Mouse (Mus musculus): ENCODE data around the gene Txndc5. TPM values are rescaled to one million over a fixed set of nuclear protein-coding genes. Genes with fewer than 3 reads are reported as not detected.

Txndc5 gene
- polyA plus RNA-seq, 1 experiment from 2014 or later: 183 TPM

- Histone ChIP-seq H3K4me3 (ENCODE audit: low read depth, low read length) (no peak overlapping the region), H3K36me3 (ENCODE audit: control insufficient read depth, insufficient read depth, low read length) (no peaks in the 10 kb centered on the region), H3K9ac (ENCODE audit: low read length) (no peak overlapping the region), H3K4me2 (ENCODE audit: low read depth, severe bottlenecking) (no peak overlapping the region), H3K27ac (replicated peaks; ENCODE audit: low read depth, low read length) (no peak overlapping the region), H3K9me3 (ENCODE audit: control insufficient read depth, low read length) (no peaks in the 10 kb centered on the region), H3K4me1 (ENCODE audit: control insufficient read depth, insufficient read depth, low read length) (no peaks in the 10 kb centered on the region), H3K27me3 (ENCODE audit: control insufficient read depth, insufficient read depth, low read length) (no peaks in the 10 kb centered on the region)
- DNase-seq (ENCODE audit: low spot score) (no peak), ATAC-seq (ENCODE audit: insufficient number of reproducible peaks, low FRiP score, low TSS enrichment, low read depth) (no peak)
- 68% methylated on average over 3 of the region's 3 CpGs for WGBS
Measured at GRCm38 (mm10) chr13:38545460-38545859, 16.8 kb upstream of the Txndc5 start.

- ATAC-seq (ENCODE audit: insufficient number of reproducible peaks, low FRiP score, low TSS enrichment, low read depth): no peak
- H3K4me3 ChIP-seq (ENCODE audit: low read depth, low read length): no peak overlapping the region
- H3K4me1 ChIP-seq (ENCODE audit: control insufficient read depth, insufficient read depth, low read length): no peaks in the 10 kb centered on the region
- H3K9ac ChIP-seq (ENCODE audit: low read length): no peak overlapping the region
- no peaks in the 10 kb centered on the region for H3K36me3 ChIP-seq (ENCODE audit: control insufficient read depth, insufficient read depth, low read length)
- H3K9me3 ChIP-seq (ENCODE audit: control insufficient read depth, low read length): no peaks in the 10 kb centered on the region
- H3K4me2 ChIP-seq (ENCODE audit: low read depth, severe bottlenecking): no peak overlapping the region
- H3K27ac ChIP-seq (replicated peaks; ENCODE audit: low read depth, low read length): no peak overlapping the region
- WGBS: 82% methylated on average over 8 of the region's 8 CpGs
- no peaks in the 10 kb centered on the region for H3K27me3 ChIP-seq (ENCODE audit: control insufficient read depth, insufficient read depth, low read length)
- DNase-seq (ENCODE audit: low spot score): no peak
Measured at GRCm38 (mm10) chr13:38544769-38545445, 16.3 kb upstream of the Txndc5 start.

DNA sequence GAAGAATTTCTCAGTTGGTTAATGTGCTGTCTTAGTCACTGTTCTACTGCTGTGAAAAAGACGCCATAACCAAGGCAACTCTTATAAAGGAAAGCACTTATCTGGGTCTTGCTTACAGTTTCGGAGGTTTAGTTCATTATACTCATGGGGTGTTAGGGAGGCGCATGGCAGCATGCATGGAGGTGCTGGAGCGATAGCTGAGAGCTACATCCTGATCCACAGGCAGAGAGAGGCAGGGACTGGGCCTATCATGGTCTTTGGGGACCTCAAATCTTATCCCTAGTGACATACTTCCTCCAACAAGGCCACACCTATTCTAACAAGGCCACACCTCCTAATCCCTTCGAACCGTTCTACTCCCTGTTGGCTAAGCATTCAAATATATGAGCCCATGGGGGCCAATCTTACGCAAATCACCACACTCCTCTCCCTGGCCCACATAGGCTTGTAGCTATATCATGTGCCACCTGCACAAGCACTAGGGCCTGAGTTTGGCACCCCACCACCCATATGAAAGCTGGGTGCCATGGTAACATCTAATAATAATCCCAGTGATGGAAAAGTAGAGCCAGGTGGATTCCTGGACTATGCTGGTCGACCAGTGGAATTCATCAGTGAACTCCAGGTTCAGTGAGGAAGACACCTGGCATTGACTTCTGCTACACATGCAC, 15.0 kb upstream of the Txndc5 start:
- H3K9me3 ChIP-seq (ENCODE audit: control insufficient read depth, low read length): no peaks in the 10 kb centered on the region
- no peak for DNase-seq (ENCODE audit: low spot score)
- no peak for ATAC-seq (ENCODE audit: insufficient number of reproducible peaks, low FRiP score, low TSS enrichment, low read depth)
- H3K27me3 ChIP-seq (ENCODE audit: control insufficient read depth, insufficient read depth, low read length): no peaks in the 10 kb centered on the region
- no peak overlapping the region for H3K9ac ChIP-seq (ENCODE audit: low read length)
- no peak overlapping the region for H3K4me2 ChIP-seq (ENCODE audit: low read depth, severe bottlenecking)
- WGBS: 87% methylated on average over 8 of the region's 8 CpGs
- no peaks in the 10 kb centered on the region for H3K4me1 ChIP-seq (ENCODE audit: control insufficient read depth, insufficient read depth, low read length)
- H3K27ac ChIP-seq (replicated peaks; ENCODE audit: low read depth, low read length): no peak overlapping the region
- no peaks in the 10 kb centered on the region for H3K36me3 ChIP-seq (ENCODE audit: control insufficient read depth, insufficient read depth, low read length)
- no peak overlapping the region for H3K4me3 ChIP-seq (ENCODE audit: low read depth, low read length)

- Histone ChIP-seq H3K4me3 (ENCODE audit: low read depth, low read length) (no peak overlapping the region), H3K36me3 (ENCODE audit: control insufficient read depth, insufficient read depth, low read length) (no peaks in the 10 kb centered on the region), H3K27ac (replicated peaks; ENCODE audit: low read depth, low read length) (no peak overlapping the region), H3K27me3 (ENCODE audit: control insufficient read depth, insufficient read depth, low read length) (no peaks in the 10 kb centered on the region), H3K9ac (ENCODE audit: low read length) (no peak overlapping the region), H3K4me1 (ENCODE audit: control insufficient read depth, insufficient read depth, low read length) (no peaks in the 10 kb centered on the region), H3K9me3 (ENCODE audit: control insufficient read depth, low read length) (no peaks in the 10 kb centered on the region), H3K4me2 (ENCODE audit: low read depth, severe bottlenecking) (no peak overlapping the region)
- WGBS: 86% methylated on average over 7 of the region's 7 CpGs
- DNase-seq (ENCODE audit: low spot score) (no peak), ATAC-seq (ENCODE audit: insufficient number of reproducible peaks, low FRiP score, low TSS enrichment, low read depth) (no peak)
Measured at GRCm38 (mm10) chr13:38539192-38539900, 10.7 kb upstream of the Txndc5 start.

DNA sequence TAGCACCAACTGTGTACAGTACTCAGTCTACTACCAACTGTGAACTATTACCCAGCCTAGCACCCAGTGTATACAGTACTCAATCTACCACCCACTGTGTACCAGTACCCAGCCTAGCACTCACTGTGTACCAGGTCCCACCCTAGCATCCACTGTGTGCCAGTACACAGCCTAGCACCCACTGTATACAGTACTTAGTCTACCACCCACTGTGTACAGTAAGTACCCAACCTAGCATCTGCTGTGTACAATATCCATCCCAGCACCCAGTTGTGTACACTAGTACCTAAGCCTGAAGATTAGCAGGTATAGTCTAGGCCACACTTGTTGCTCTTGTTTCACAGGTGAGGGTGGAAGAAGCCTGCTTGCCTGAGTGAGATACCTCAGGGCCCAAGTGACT, 8.9 kb upstream of the Txndc5 start:
- Histone ChIP-seq H3K4me3 (ENCODE audit: low read depth, low read length) (no peak overlapping the region), H3K27ac (replicated peaks; ENCODE audit: low read depth, low read length) (no peak overlapping the region), H3K27me3 (ENCODE audit: control insufficient read depth, insufficient read depth, low read length) (no peaks in the 10 kb centered on the region), H3K9me3 (ENCODE audit: control insufficient read depth, low read length) (no peaks in the 10 kb centered on the region), H3K4me1 (ENCODE audit: control insufficient read depth, insufficient read depth, low read length) (no peaks in the 10 kb centered on the region), H3K4me2 (ENCODE audit: low read depth, severe bottlenecking) (no peak overlapping the region), H3K9ac (ENCODE audit: low read length) (no peak overlapping the region), H3K36me3 (ENCODE audit: control insufficient read depth, insufficient read depth, low read length) (no peaks in the 10 kb centered on the region)
- DNase-seq (ENCODE audit: low spot score): no peak
- 0 out of 2 replicates have a peak, but pooled peaks have one; percentile 31 for ATAC-seq (ENCODE audit: insufficient number of reproducible peaks, low FRiP score, low TSS enrichment, low read depth)

GRCm38 (mm10) chr13:38534731-38535130, 6.1 kb upstream of the Txndc5 start:
- DNase-seq (ENCODE audit: low spot score) (no peak), ATAC-seq (ENCODE audit: insufficient number of reproducible peaks, low FRiP score, low TSS enrichment, low read depth) (no peak)
- Histone ChIP-seq H3K4me2 (ENCODE audit: low read depth, severe bottlenecking) (no peak overlapping the region), H3K36me3 (ENCODE audit: control insufficient read depth, insufficient read depth, low read length) (no peaks in the 10 kb centered on the region), H3K27me3 (ENCODE audit: control insufficient read depth, insufficient read depth, low read length) (no peaks in the 10 kb centered on the region), H3K27ac (replicated peaks; ENCODE audit: low read depth, low read length) (no peak overlapping the region), H3K9ac (ENCODE audit: low read length) (no peak overlapping the region), H3K9me3 (ENCODE audit: control insufficient read depth, low read length) (no peaks in the 10 kb centered on the region), H3K4me1 (ENCODE audit: control insufficient read depth, insufficient read depth, low read length) (no peaks in the 10 kb centered on the region), H3K4me3 (ENCODE audit: low read depth, low read length) (no peak overlapping the region)
- 84% methylated on average over 5 of the region's 6 CpGs for WGBS

GRCm38 (mm10) chr13:38534016-38534415, 5.4 kb upstream of the Txndc5 start:
- Histone ChIP-seq H3K4me2 (ENCODE audit: low read depth, severe bottlenecking) (no peak overlapping the region), H3K27ac (replicated peaks; ENCODE audit: low read depth, low read length) (no peak overlapping the region), H3K4me3 (ENCODE audit: low read depth, low read length) (no peak overlapping the region), H3K4me1 (ENCODE audit: control insufficient read depth, insufficient read depth, low read length) (no peaks in the 10 kb centered on the region), H3K9ac (ENCODE audit: low read length) (no peak overlapping the region), H3K9me3 (ENCODE audit: control insufficient read depth, low read length) (no peaks in the 10 kb centered on the region), H3K27me3 (ENCODE audit: control insufficient read depth, insufficient read depth, low read length) (no peaks in the 10 kb centered on the region), H3K36me3 (ENCODE audit: control insufficient read depth, insufficient read depth, low read length) (no peaks in the 10 kb centered on the region)
- 37% methylated on average over 6 of the region's 6 CpGs for WGBS
- ATAC-seq (ENCODE audit: insufficient number of reproducible peaks, low FRiP score, low TSS enrichment, low read depth) (no peak), DNase-seq (ENCODE audit: low spot score) (no peak)

GRCm38 (mm10) chr13:38533461-38533860, 4.8 kb upstream of the Txndc5 start:
- Histone ChIP-seq H3K27me3 (ENCODE audit: control insufficient read depth, insufficient read depth, low read length) (no peaks in the 10 kb centered on the region), H3K4me2 (ENCODE audit: low read depth, severe bottlenecking) (no peak overlapping the region), H3K4me3 (ENCODE audit: low read depth, low read length) (no peak overlapping the region), H3K36me3 (ENCODE audit: control insufficient read depth, insufficient read depth, low read length) (no peaks in the 10 kb centered on the region), H3K27ac (replicated peaks; ENCODE audit: low read depth, low read length) (no peak overlapping the region), H3K9ac (ENCODE audit: low read length) (no peak overlapping the region), H3K9me3 (ENCODE audit: control insufficient read depth, low read length) (no peaks in the 10 kb centered on the region), H3K4me1 (ENCODE audit: control insufficient read depth, insufficient read depth, low read length) (no peaks in the 10 kb centered on the region)
- ATAC-seq (ENCODE audit: insufficient number of reproducible peaks, low FRiP score, low TSS enrichment, low read depth) (no peak), DNase-seq (ENCODE audit: low spot score) (no peak)
- 88% methylated on average over 10 of the region's 10 CpGs for WGBS
